Mouse (Mus musculus) macrophage (primary cell): ENCODE data around the gene Slc38a3. TPM values are rescaled to one million over a fixed set of nuclear protein-coding genes. Genes with fewer than 3 reads are reported as not detected.

ENCODE experiments used
- H3K27ac ChIP-seq: fragments of 350-480 bp; formaldehyde crosslinking; 2 replicates; pipeline ENCODE4 v1.9.0; 2021
- H3K36me3 ChIP-seq: fragments of 350-480 bp; formaldehyde crosslinking; 2 replicates; pipeline ENCODE4 v1.9.0; 2021; ENCODE audit errors: inconsistent target
- H3K4me3 ChIP-seq: fragments of 350-480 bp; formaldehyde crosslinking; 2 replicates; pipeline ENCODE4 v1.9.0; 2021; ENCODE audit errors: inconsistent target
- H3K79me2 ChIP-seq: fragments of 350-480 bp; formaldehyde crosslinking; 2 replicates; pipeline ENCODE4 v1.9.0; 2021; ENCODE audit errors: inconsistent target
- WGBS: methylation state at CpG from one replicate; pipeline ENCODE4 v1.1.7; 2026; ENCODE audit warnings: inconsistent platforms; ENCODE audit not compliant: missing documents; 5-methylcytosine and 5-hydroxymethylcytosine counted together
- polyA plus RNA-seq: library from polyadenylated mRNA; stranded (reverse); fragments of 250-400 nt; gene quantifications from 3 replicates; pipeline ENCODE4 v1.2.4, GENCODE M21; 2018; ENCODE audit warnings: inconsistent platforms

Slc38a3 gene
- polyA plus RNA-seq, 1 experiment from 2014 or later, result not detected

GRCm38 (mm10) chr9:107630576-107630975 is 38.8 kb downstream of the Slc38a3 start:
- 0 out of 2 replicates have a peak, but pooled peaks cover 8% of the 10 kb centered on the region for H3K36me3 ChIP-seq
- peaks cover 95% of the 10 kb centered on the region for H3K79me2 ChIP-seq
- peak overlapping the region; percentile 78; the same call in 1 of the 2 replicates for H3K27ac ChIP-seq
- no peak overlapping the region for H3K4me3 ChIP-seq
- 64% methylated on average over 4 of the region's 4 CpGs for WGBS

DNA sequence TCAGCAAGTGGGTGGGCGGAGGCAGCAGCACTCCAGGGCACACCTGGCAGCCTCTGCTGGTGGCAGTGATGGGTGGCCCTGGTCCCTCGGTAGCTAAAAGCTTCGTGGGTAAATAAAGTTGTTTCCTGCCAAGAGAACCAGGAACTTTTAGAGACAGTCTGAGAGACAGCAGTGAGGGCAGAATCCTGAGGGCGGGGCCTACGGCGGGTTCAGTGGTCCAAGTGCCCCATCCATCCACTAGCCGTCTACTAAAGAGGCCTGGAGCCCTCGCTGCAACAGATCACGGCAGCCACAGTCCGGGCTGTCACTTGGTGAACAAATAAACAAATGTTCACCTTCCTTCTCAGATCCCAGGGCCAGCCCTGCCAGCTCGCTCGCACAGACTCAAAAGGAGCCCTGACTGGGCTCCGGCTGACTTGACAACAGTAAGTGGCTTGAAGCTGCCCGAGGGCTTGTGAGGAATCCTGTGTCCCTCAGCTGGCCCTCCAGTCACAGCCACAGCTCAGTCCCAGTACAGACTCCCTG is 39.4 kb downstream of the Slc38a3 start:
- peak overlapping the region; percentile 78 for H3K27ac ChIP-seq
- H3K79me2 ChIP-seq, result peaks cover 100% of the 10 kb centered on the region
- 51% methylated on average over 14 of the region's 14 CpGs for WGBS
- H3K4me3 ChIP-seq, result peak overlapping the region; percentile 28
- 0 out of 2 replicates have a peak, but pooled peaks cover 8% of the 10 kb centered on the region for H3K36me3 ChIP-seq

DNA sequence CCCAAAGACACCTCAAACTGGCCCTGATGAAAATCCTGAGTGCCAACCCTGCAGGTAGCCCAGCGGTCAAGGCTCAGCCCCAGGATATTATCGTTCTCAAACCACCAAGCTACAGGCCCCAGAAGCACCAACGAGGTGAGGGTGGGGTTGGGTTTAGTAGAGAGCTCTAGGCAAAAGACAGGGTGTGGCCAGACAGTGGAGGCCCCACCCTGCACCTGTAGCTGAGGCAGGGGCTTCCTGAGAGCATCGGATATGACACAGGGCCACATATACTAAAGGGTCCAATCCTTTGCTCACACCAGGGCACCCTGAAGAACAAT is 40.0 kb downstream of the Slc38a3 start:
- peaks cover 100% of the 10 kb centered on the region for H3K79me2 ChIP-seq
- peak overlapping the region; percentile 28 for H3K4me3 ChIP-seq
- WGBS, result 4% methylated on average over 4 of the region's 4 CpGs
- H3K27ac ChIP-seq, result peak overlapping the region; percentile 78
- H3K36me3 ChIP-seq, result 0 out of 2 replicates have a peak, but pooled peaks cover 8% of the 10 kb centered on the region

GRCm38 (mm10) chr9:107628721-107629410 is 40.5 kb downstream of the Slc38a3 start:
- Histone ChIP-seq H3K4me3 (peak overlapping the region; percentile 28), H3K79me2 (peaks cover 100% of the 10 kb centered on the region), H3K27ac (peak overlapping the region; percentile 78), H3K36me3 (peaks cover 8% of the 10 kb centered on the region; the same call in 1 of the 2 replicates)
- 45% methylated on average over 13 of the region's 15 CpGs for WGBS

GRCm38 (mm10) chr9:107627387-107628255 is 41.7 kb downstream of the Slc38a3 start:
- Histone ChIP-seq H3K4me3 (no peak overlapping the region), H3K27ac (peak overlapping the region; percentile 78), H3K36me3 (peaks cover 8% of the 10 kb centered on the region; the same call in 1 of the 2 replicates), H3K79me2 (peaks cover 100% of the 10 kb centered on the region)
- WGBS, result 65% methylated on average over 19 of the region's 20 CpGs

DNA sequence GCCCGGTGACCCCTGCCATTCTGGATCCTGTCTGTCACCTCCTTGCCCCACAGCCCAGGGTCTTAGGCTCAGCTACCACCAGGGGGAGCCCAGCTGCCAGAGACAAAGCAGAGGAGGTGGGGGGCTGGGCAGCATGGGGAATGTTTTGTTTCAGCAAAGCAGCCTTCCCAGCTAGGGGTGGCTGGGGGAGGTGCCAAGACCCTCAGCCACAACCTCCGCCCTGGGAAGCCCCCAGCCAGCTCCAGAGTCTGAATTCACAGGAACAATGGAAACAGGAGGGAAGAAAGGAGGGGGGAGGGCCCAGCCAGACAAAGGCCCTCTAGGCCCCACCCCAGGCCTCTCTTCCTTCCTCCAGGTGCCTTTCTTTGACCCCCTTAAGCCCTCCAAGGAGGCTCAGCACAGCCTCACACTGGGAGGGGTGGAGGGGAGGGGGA is 42.5 kb downstream of the Slc38a3 start:
- peak overlapping the region; percentile 78 for H3K27ac ChIP-seq
- H3K79me2 ChIP-seq, result peaks cover 100% of the 10 kb centered on the region
- H3K36me3 ChIP-seq, result peaks cover 8% of the 10 kb centered on the region; the same call in 1 of the 2 replicates
- no peak overlapping the region for H3K4me3 ChIP-seq
- 5% methylated on average over 2 of the region's 2 CpGs for WGBS

DNA sequence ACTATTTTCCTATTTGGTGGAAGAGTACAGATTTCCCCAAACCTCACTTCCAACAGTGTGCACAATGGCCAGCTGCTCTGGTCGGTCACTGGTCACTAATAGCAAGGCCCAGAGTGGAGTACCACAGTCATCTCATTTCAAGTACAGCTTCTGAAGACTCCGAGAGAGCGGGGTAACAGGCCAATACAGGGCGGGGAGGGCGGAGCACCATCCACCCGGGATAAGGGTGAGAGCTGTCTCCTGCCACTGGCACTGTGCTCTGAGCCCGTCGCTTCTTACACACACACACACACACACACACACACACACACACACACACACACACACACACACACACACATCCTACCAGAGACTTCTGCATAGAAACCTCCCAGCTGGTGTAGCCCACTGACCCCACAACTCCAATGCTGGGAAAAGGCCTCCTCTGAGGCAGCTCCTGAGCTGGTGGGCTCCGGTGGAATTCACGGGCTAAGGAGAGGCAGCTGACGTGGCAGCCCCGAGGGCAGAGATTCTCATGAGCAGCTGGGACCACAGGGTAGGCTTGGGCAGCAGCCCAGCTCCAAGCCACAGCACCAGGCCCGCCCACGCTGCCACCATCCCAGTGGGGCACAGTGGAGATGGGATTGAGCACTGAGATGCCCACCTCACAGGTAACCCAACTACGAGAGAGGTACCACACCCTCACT is 43.0 kb downstream of the Slc38a3 start:
- WGBS, result 36% methylated on average over 9 of the region's 15 CpGs
- Histone ChIP-seq H3K27ac (peak overlapping the region; percentile 78), H3K79me2 (peaks cover 100% of the 10 kb centered on the region), H3K4me3 (no peak overlapping the region), H3K36me3 (peaks cover 9% of the 10 kb centered on the region; the same call in 1 of the 2 replicates)

GRCm38 (mm10) chr9:107625351-107626128 is 43.8 kb downstream of the Slc38a3 start:
- H3K36me3 ChIP-seq, result peaks cover 13% of the 10 kb centered on the region; the same call in 1 of the 2 replicates
- H3K4me3 ChIP-seq, result no peak overlapping the region
- 89% methylated on average over 12 of the region's 12 CpGs for WGBS
- H3K79me2 ChIP-seq, result peaks cover 100% of the 10 kb centered on the region
- peak overlapping the region; percentile 76 for H3K27ac ChIP-seq

DNA sequence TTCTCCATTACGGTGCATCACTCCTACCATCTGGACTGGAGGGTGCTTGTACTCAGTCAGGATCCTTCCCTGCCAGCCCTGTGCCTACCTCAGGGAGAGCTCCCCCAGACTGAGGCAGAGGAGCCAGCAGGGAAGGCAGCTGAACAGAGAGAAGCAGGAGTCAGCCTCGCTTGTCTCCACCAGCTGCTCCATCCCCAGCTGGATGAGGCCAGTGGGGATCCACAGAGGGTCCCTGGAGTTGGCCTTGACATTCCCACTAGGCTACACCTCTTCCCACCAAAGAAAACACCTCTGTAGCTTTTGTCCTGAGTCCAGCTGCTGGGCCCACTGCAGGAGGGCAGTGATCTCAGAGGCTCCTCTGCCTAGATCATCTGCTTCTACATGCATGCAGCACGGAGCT is 44.4 kb downstream of the Slc38a3 start:
- Histone ChIP-seq H3K4me3 (no peak overlapping the region), H3K27ac (peak overlapping the region; percentile 76), H3K79me2 (peaks cover 100% of the 10 kb centered on the region), H3K36me3 (peaks cover 19% of the 10 kb centered on the region)
- WGBS, result 65% methylated on average over 3 of the region's 3 CpGs

DNA sequence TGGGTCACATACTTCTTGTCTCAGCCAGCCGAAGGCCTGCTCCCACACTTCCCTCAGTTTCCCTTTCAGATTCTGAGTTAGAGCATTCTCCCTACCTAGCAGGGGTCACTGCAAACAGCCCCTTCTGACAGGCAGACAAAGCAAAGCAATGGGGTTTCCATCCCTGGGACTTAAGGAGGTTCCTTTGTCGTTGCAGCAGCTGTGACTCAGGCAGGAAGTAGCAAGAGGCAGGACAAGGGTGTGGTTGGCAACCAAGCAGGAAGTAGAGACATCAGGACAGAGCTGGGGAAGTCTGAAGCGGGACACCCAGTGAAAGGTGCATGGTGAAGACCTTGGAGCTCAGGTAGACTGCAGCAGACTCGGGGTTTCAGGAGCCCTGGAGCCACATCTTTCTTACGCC is 44.8 kb downstream of the Slc38a3 start:
- Histone ChIP-seq H3K4me3 (no peak overlapping the region), H3K36me3 (peaks cover 23% of the 10 kb centered on the region)
- WGBS, result 19% methylated on average over 5 of the region's 5 CpGs

GRCm38 (mm10) chr9:107620954-107621353 is 48.4 kb downstream of the Slc38a3 start:
- Histone ChIP-seq H3K36me3 (peaks cover 45% of the 10 kb centered on the region), H3K27ac (no peak overlapping the region), H3K4me3 (no peak overlapping the region), H3K79me2 (peaks cover 89% of the 10 kb centered on the region)

More for the DNA sequence above, 44.8 kb downstream of the Slc38a3 start:
- H3K79me2 ChIP-seq, result peaks cover 100% of the 10 kb centered on the region
- peak overlapping the region; percentile 76 for H3K27ac ChIP-seq

DNA sequence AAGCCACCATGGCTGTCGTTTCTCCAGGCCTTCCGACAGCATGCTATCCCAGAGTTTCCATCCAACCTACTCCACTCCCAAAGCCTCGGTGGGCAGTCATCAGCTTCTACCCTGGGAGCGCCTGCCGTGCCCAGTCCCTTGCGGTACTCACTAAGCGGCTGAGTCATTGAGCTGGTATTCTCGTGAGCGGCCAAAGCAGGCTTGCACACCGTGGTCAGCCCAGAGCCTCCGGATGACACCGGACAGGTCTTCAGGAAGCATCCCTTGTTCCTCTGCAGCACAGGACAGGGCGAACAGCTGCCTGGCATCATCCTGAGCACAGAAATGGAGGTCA is 49.8 kb downstream of the Slc38a3 start:
- Histone ChIP-seq H3K36me3 (peaks cover 59% of the 10 kb centered on the region), H3K27ac (no peak overlapping the region), H3K4me3 (no peak overlapping the region), H3K79me2 (peaks cover 75% of the 10 kb centered on the region)
- 95% methylated on average over 13 of the region's 13 CpGs for WGBS

DNA sequence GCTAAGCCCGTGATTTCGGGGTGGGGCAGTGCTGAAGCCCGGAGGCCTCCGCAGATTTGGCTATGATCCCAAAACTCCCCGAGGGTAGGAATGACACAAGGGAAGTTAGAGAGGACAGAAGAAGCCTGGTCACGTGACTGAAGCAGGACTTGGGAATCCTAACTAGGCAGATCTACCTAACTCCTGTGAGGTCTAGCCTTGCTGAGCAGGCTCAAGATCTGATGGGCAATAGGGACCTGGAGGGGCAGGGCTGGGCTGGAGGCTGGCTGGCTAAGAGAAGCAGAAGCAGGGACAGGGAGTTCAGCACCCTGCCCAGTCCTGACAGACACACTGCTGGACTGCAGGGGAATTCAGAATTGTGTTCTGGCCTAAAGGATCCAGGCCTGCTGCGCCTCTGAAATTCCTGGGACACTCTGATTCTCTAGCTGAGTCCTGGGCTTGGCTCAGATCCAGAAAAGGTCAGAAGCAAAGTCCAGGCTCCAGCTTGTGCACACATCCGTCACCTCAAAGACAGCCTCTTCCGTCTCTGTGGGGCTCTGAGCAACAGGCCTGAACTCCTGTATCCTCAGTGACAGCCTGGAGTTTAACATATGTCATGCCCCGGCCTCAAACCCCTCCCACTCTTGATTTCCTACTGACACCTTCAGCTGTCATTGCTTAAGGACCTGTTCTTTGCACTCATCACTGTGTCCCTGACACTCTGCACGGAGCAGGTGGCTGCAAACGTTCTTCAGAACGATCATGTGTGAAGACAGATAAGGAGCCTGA is 50.4 kb downstream of the Slc38a3 start:
- H3K4me3 ChIP-seq, result no peak overlapping the region
- H3K27ac ChIP-seq, result no peak overlapping the region
- peaks cover 69% of the 10 kb centered on the region for H3K79me2 ChIP-seq
- peaks cover 62% of the 10 kb centered on the region for H3K36me3 ChIP-seq
- WGBS, result 82% methylated on average over 13 of the region's 13 CpGs
